Mouse (Mus musculus) embryonic facial prominence, embryonic 15.5 days (tissue): ENCODE measurements around the gene Arhgap5. TPM values are rescaled to one million over a fixed set of nuclear protein-coding genes. Genes with fewer than 3 reads are reported as not detected.
A peak's percentile ranks its signal among the peaks of the same experiment; 100 is the strongest.

Experiments
- ATAC-seq: fragments of 200-750 bp; cut with Nextera tagmentation; 2 replicates; pipeline ENCODE4 v1.8.0; 2017; ENCODE audit warnings: low read depth, moderate TSS enrichment; ENCODE audit not compliant: insufficient number of reproducible peaks, low FRiP score, low TSS enrichment
- H3K27ac ChIP-seq: fragments of 300-500 bp; sonication (generic); replicated peaks from 2 replicates; pipeline ENCODE4 v1.5.1; 2015; ENCODE audit warnings: mild to moderate bottlenecking, inconsistent platforms
- H3K27me3 ChIP-seq: fragments of 300-500 bp; sonication (generic); 2 replicates; pipeline ENCODE4 v1.6.1; 2015; ENCODE audit warnings: inconsistent platforms
- H3K36me3 ChIP-seq: fragments of 300-500 bp; sonication (generic); 2 replicates; pipeline ENCODE4 v1.6.1; 2015; ENCODE audit warnings: mild to moderate bottlenecking, inconsistent platforms
- H3K4me1 ChIP-seq: fragments of 300-500 bp; sonication (generic); 2 replicates; pipeline ENCODE4 v1.6.1; 2015; ENCODE audit warnings: inconsistent platforms
- H3K4me2 ChIP-seq: fragments of 300-500 bp; sonication (generic); replicated peaks from 2 replicates; pipeline ENCODE4 v1.6.1; 2015; ENCODE audit warnings: mild to moderate bottlenecking, inconsistent platforms
- H3K4me3 ChIP-seq: fragments of 300-500 bp; sonication (generic); replicated peaks from 2 replicates; pipeline ENCODE4 v1.5.1; 2015; ENCODE audit warnings: mild to moderate bottlenecking, inconsistent platforms
- H3K9ac ChIP-seq: fragments of 300-500 bp; sonication (generic); 2 replicates; pipeline ENCODE4 v1.6.1; 2015; ENCODE audit warnings: inconsistent platforms
- H3K9me3 ChIP-seq: fragments of 300-500 bp; sonication (generic); replicated peaks from 2 replicates; pipeline ENCODE4 v1.6.1; 2016; ENCODE audit warnings: inconsistent platforms
- WGBS: fragments of 180-500 bp; shearing (Covaris S2); methylation state at CpG from one replicate; pipeline ENCODE4 v1.1.7; 2015; 5-methylcytosine and 5-hydroxymethylcytosine counted together
- polyA plus RNA-seq: library from polyadenylated mRNA; unstranded; fragments of >200 nt; fragmentation: Nextera tagmentation; extraction: Ambion mirVana; gene quantifications from 2 replicates; pipeline ENCODE4 v1.2.1, GENCODE M21; 2015

Arhgap5 gene
- polyA plus RNA-seq, 1 experiment from 2014 or later, result 41.6 TPM

- Histone ChIP-seq H3K27me3 (no peaks in the 10 kb centered on the region), H3K9ac (peak overlapping the region; percentile 73), H3K36me3 (no peaks in the 10 kb centered on the region), H3K4me2 (peak overlapping the region; percentile 67), H3K9me3 (no peaks in the 10 kb centered on the region), H3K4me1 (peaks cover 14% of the 10 kb centered on the region; the same call in 1 of the 2 replicates), H3K4me3 (peak overlapping the region; percentile 89), H3K27ac (peak overlapping the region; percentile 96)
- peak; percentile 81 for ATAC-seq
- 0% methylated on average over 21 of the region's 21 CpGs for WGBS
Observed at GRCm38 (mm10) chr12:52603695-52604255, 100.0 kb downstream of the Arhgap5 start.

GRCm38 (mm10) chr12:52604256-52604991 lies 100.7 kb downstream of the Arhgap5 start:
- Histone ChIP-seq H3K4me1 (peaks cover 14% of the 10 kb centered on the region; the same call in 1 of the 2 replicates), H3K27me3 (no peaks in the 10 kb centered on the region), H3K4me3 (peak overlapping the region; percentile 89), H3K9ac (peak overlapping the region; percentile 74), H3K9me3 (no peaks in the 10 kb centered on the region), H3K4me2 (peak overlapping the region; percentile 67), H3K36me3 (no peaks in the 10 kb centered on the region), H3K27ac (peak overlapping the region; percentile 96)
- under 1% methylated on average over 33 of the region's 33 CpGs for WGBS
- peak; percentile 92 for ATAC-seq

- H3K4me3 ChIP-seq, result peak overlapping the region; percentile 89
- H3K9ac ChIP-seq, result peak overlapping the region; percentile 74
- H3K9me3 ChIP-seq, result no peaks in the 10 kb centered on the region
- peaks cover 14% of the 10 kb centered on the region; the same call in 1 of the 2 replicates for H3K4me1 ChIP-seq
- WGBS, result 43% methylated on average over 13 of the region's 13 CpGs
- no peaks in the 10 kb centered on the region for H3K36me3 ChIP-seq
- H3K27ac ChIP-seq, result peak overlapping the region; percentile 96
- ATAC-seq, result no peak
- H3K27me3 ChIP-seq, result no peaks in the 10 kb centered on the region
- peak overlapping the region; percentile 67 for H3K4me2 ChIP-seq
Observed at GRCm38 (mm10) chr12:52604992-52605652, 101.3 kb downstream of the Arhgap5 start.

- Histone ChIP-seq H3K4me3 (no peak overlapping the region), H3K9me3 (no peaks in the 10 kb centered on the region), H3K27ac (no peak overlapping the region), H3K9ac (no peak overlapping the region), H3K4me2 (no peak overlapping the region), H3K27me3 (no peaks in the 10 kb centered on the region), H3K4me1 (peaks cover 10% of the 10 kb centered on the region; the same call in 1 of the 2 replicates), H3K36me3 (no peaks in the 10 kb centered on the region)
- ATAC-seq, result no peak
- 53% methylated on average over 4 of the region's 4 CpGs for WGBS
Observed at GRCm38 (mm10) chr12:52607411-52607810, 103.6 kb downstream of the Arhgap5 start.

- no peak overlapping the region for H3K27ac ChIP-seq
- no peaks in the 10 kb centered on the region for H3K27me3 ChIP-seq
- no peak overlapping the region for H3K9ac ChIP-seq
- H3K4me1 ChIP-seq, result no peaks in the 10 kb centered on the region
- no peak overlapping the region for H3K4me3 ChIP-seq
- H3K4me2 ChIP-seq, result no peak overlapping the region
- no peaks in the 10 kb centered on the region for H3K36me3 ChIP-seq
- WGBS, result 90% methylated on average over 3 of the region's 3 CpGs
- no peak for ATAC-seq
- no peaks in the 10 kb centered on the region for H3K9me3 ChIP-seq
Observed at GRCm38 (mm10) chr12:52615703-52616102, 111.9 kb downstream of the Arhgap5 start.

GRCm38 (mm10) chr12:52618418-52619040 lies 114.8 kb downstream of the Arhgap5 start:
- H3K9me3 ChIP-seq, result no peaks in the 10 kb centered on the region
- no peaks in the 10 kb centered on the region for H3K27me3 ChIP-seq
- H3K27ac ChIP-seq, result no peak overlapping the region
- ATAC-seq, result no peak
- H3K4me3 ChIP-seq, result no peak overlapping the region
- H3K36me3 ChIP-seq, result no peaks in the 10 kb centered on the region
- H3K9ac ChIP-seq, result no peak overlapping the region
- H3K4me1 ChIP-seq, result no peaks in the 10 kb centered on the region
- WGBS, result 74% methylated on average over 5 of the region's 5 CpGs
- no peak overlapping the region for H3K4me2 ChIP-seq

GRCm38 (mm10) chr12:52619644-52620043 lies 115.9 kb downstream of the Arhgap5 start:
- no peak overlapping the region for H3K9ac ChIP-seq
- no peaks in the 10 kb centered on the region for H3K27me3 ChIP-seq

More at GRCm38 (mm10) chr12:52619644-52620043, 115.9 kb downstream of the Arhgap5 start:
- H3K4me2 ChIP-seq, result no peak overlapping the region
- H3K36me3 ChIP-seq, result no peaks in the 10 kb centered on the region
- H3K4me3 ChIP-seq, result no peak overlapping the region
- ATAC-seq, result no peak
- no peaks in the 10 kb centered on the region for H3K9me3 ChIP-seq
- no peaks in the 10 kb centered on the region for H3K4me1 ChIP-seq
- H3K27ac ChIP-seq, result no peak overlapping the region

Other genes starting within 250 kb of the Arhgap5 start
- 2.2 and 3.2 TPM in 2 replicates for gene Akap6, start 195.4 kb downstream of the Arhgap5 start, polyA plus RNA-seq